Mouse (Mus musculus): ENCODE data around the gene Klk6. TPM values are rescaled to one million over a fixed set of nuclear protein-coding genes. Genes with fewer than 3 reads are reported as not detected.

The Klk6 gene
- polyA plus RNA-seq, 1 experiment = not detected

- TF ChIP-seq POLR2A (IDR thresholded peaks at IDR 0.05; ENCODE audit: borderline replicate concordance, low read depth, low read length) (no peak), CTCF (IDR thresholded peaks at IDR 0.05; ENCODE audit: low read depth, low read length) (no peak)
- Histone ChIP-seq H3K4me3 (ENCODE audit: insufficient read depth, low read length) (no peak within 1 kb of the TSS), H3K4me1 (ENCODE audit: control insufficient read depth, insufficient read depth, low read length) (0 out of 2 replicates have a peak, but pooled peaks cover 2% of the 10 kb centered on the region), H3K27ac (ENCODE audit: insufficient read depth, low read depth, low read length) (no peak within 1 kb of the TSS)
Measured at GRCm38 (mm10) chr7:43880912-43881311, 56.6 kb downstream of the Klk6 start, which contains the start of gene Klk4. Gene Klk4, plus strand, starts transcription at chr7:43881160.

Other genes starting within 250 kb of the Klk6 start
- gene Zfp719, start 244.9 kb upstream of the Klk6 start, polyA plus RNA-seq (2012; ENCODE audit: insufficient read depth, insufficient read length, missing spikeins) = 4.7 and 5.5 TPM in 2 replicates
- not detected in 2 replicates for gene Zfp819, start 217.3 kb upstream of the Klk6 start, polyA plus RNA-seq (2012; ENCODE audit: insufficient read depth, insufficient read length, missing spikeins)
- not detected in 2 replicates for gene Ceacam18, start 189.8 kb upstream of the Klk6 start, polyA plus RNA-seq (2012; ENCODE audit: insufficient read depth, insufficient read length, missing spikeins)
- 41.5 and 47.6 TPM in 2 replicates for gene Siglece, start 164.3 kb upstream of the Klk6 start, polyA plus RNA-seq (2012; ENCODE audit: insufficient read depth, insufficient read length, missing spikeins)
- gene Ctu1, start 152.5 kb upstream of the Klk6 start, polyA plus RNA-seq (2012; ENCODE audit: insufficient read depth, insufficient read length, missing spikeins) = 4.7 and 7.7 TPM in 2 replicates
- gene Klk14, start 134.1 kb upstream of the Klk6 start, polyA plus RNA-seq (2012; ENCODE audit: insufficient read depth, insufficient read length, missing spikeins) = not detected in 2 replicates
- gene Klk13, start 111.9 kb upstream of the Klk6 start, polyA plus RNA-seq (2012; ENCODE audit: insufficient read depth, insufficient read length, missing spikeins) = not detected in 2 replicates
- gene Klk12, start 55.6 kb upstream of the Klk6 start, polyA plus RNA-seq (2012; ENCODE audit: insufficient read depth, insufficient read length, missing spikeins) = not detected in 2 replicates
- not detected in 2 replicates for gene Klk11, start 49.9 kb upstream of the Klk6 start, polyA plus RNA-seq (2012; ENCODE audit: insufficient read depth, insufficient read length, missing spikeins)
- not detected in 2 replicates for gene Klk10, start 43.5 kb upstream of the Klk6 start, polyA plus RNA-seq (2012; ENCODE audit: insufficient read depth, insufficient read length, missing spikeins)
- gene Klk9, start 32.6 kb upstream of the Klk6 start, polyA plus RNA-seq (2012; ENCODE audit: insufficient read depth, insufficient read length, missing spikeins) = not detected in 2 replicates
- not detected in 2 replicates for gene Klk8, start 26.9 kb upstream of the Klk6 start, polyA plus RNA-seq (2012; ENCODE audit: insufficient read depth, insufficient read length, missing spikeins)
- gene Klk7, start 13.2 kb upstream of the Klk6 start, polyA plus RNA-seq (2012; ENCODE audit: insufficient read depth, insufficient read length, missing spikeins) = not detected in 2 replicates
- not detected in 2 replicates for gene Klk5, start 17.5 kb downstream of the Klk6 start, polyA plus RNA-seq (2012; ENCODE audit: insufficient read depth, insufficient read length, missing spikeins)
- not detected in 2 replicates for gene Klk4, start 56.7 kb downstream of the Klk6 start, polyA plus RNA-seq (2012; ENCODE audit: insufficient read depth, insufficient read length, missing spikeins)
- not detected in 2 replicates for gene Klk15, start 109.2 kb downstream of the Klk6 start, polyA plus RNA-seq (2012; ENCODE audit: insufficient read depth, insufficient read length, missing spikeins)
- not detected in 2 replicates for gene Klk1b8, start 126.2 kb downstream of the Klk6 start, polyA plus RNA-seq (2012; ENCODE audit: insufficient read depth, insufficient read length, missing spikeins)
- gene Klk1b1, start 142.3 kb downstream of the Klk6 start, polyA plus RNA-seq (2012; ENCODE audit: insufficient read depth, insufficient read length, missing spikeins) = not detected in 2 replicates
- not detected in 2 replicates for gene Klk1b9, start 151.6 kb downstream of the Klk6 start, polyA plus RNA-seq (2012; ENCODE audit: insufficient read depth, insufficient read length, missing spikeins)
- 1.4 and 2.8 TPM in 2 replicates for gene Klk1b11, start 171.4 kb downstream of the Klk6 start, polyA plus RNA-seq (2012; ENCODE audit: insufficient read depth, insufficient read length, missing spikeins)
- gene Klk1b26, start 187.7 kb downstream of the Klk6 start, polyA plus RNA-seq (2012; ENCODE audit: insufficient read depth, insufficient read length, missing spikeins) = not detected in 2 replicates
- gene Klk1b27, start 227.8 kb downstream of the Klk6 start, polyA plus RNA-seq (2012; ENCODE audit: insufficient read depth, insufficient read length, missing spikeins) = not detected in 2 replicates

All from bone marrow macrophage, adult 2 months (primary cell).